Mouse (Mus musculus): ENCODE measurements around the gene Gli2.
A peak's percentile ranks its signal among the peaks of the same experiment; 100 is the strongest.

The Gli2 gene

GRCm38 (mm10) chr1:118994482-118995105 lies 58.8 kb downstream of the Gli2 start:
- DNase-seq (ENCODE audit: low spot score in 2 of 2), result no peak

GRCm38 (mm10) chr1:118993775-118994174 lies 59.6 kb downstream of the Gli2 start:
- DNase-seq (ENCODE audit: low spot score in 2 of 2), result no peak

GRCm38 (mm10) chr1:118988331-118988730 lies 65.1 kb downstream of the Gli2 start:
- no peak for DNase-seq (ENCODE audit: low spot score in 2 of 2)

- no peak for DNase-seq (ENCODE audit: low spot score in 2 of 2)
These were observed 65.9 kb downstream of the Gli2 start for GRCm38 (mm10) chr1:118987538-118987937.

- no peak for DNase-seq (ENCODE audit: low spot score in 2 of 2)
These were observed 70.0 kb downstream of the Gli2 start for GRCm38 (mm10) chr1:118983389-118983788.

GRCm38 (mm10) chr1:118982805-118983211 lies 70.6 kb downstream of the Gli2 start:
- DNase-seq (ENCODE audit: low spot score in 2 of 2), result no peak

- peak; percentile 10 to 18 for DNase-seq (ENCODE audit: low spot score in 2 of 2)
These were observed 71.2 kb downstream of the Gli2 start for GRCm38 (mm10) chr1:118981943-118982804.

GRCm38 (mm10) chr1:118980636-118981035 lies 72.8 kb downstream of the Gli2 start:
- peak in 1 of 2 experiments; percentile 9 for DNase-seq (ENCODE audit: low spot score in 2 of 2)

- DNase-seq (ENCODE audit: low spot score in 2 of 2), result peak; percentile 31 to 52
These were observed 76.8 kb downstream of the Gli2 start for GRCm38 (mm10) chr1:118976596-118976995.

- no peak for DNase-seq (ENCODE audit: low spot score in 2 of 2)
These were observed 78.0 kb downstream of the Gli2 start for GRCm38 (mm10) chr1:118975376-118975775.

GRCm38 (mm10) chr1:118970068-118970467 lies 83.4 kb downstream of the Gli2 start:
- no peak for DNase-seq (ENCODE audit: low spot score in 2 of 2)

GRCm38 (mm10) chr1:118969409-118969808 lies 84.0 kb downstream of the Gli2 start:
- DNase-seq (ENCODE audit: low spot score in 2 of 2), result no peak

- no peak for DNase-seq (ENCODE audit: low spot score in 2 of 2)
These were observed 84.7 kb downstream of the Gli2 start for GRCm38 (mm10) chr1:118968661-118969179.

GRCm38 (mm10) chr1:118967976-118968375 lies 85.4 kb downstream of the Gli2 start:
- no peak for DNase-seq (ENCODE audit: low spot score in 2 of 2)

- DNase-seq (ENCODE audit: low spot score in 2 of 2), result no peak
These were observed 86.1 kb downstream of the Gli2 start for GRCm38 (mm10) chr1:118967281-118967680.

- no peak for DNase-seq (ENCODE audit: low spot score in 2 of 2)
These were observed 94.8 kb downstream of the Gli2 start for GRCm38 (mm10) chr1:118958644-118959043.

- no peak for DNase-seq (ENCODE audit: low spot score in 2 of 2)
These were observed 97.6 kb downstream of the Gli2 start for GRCm38 (mm10) chr1:118955791-118956190.

- no peak for DNase-seq (ENCODE audit: low spot score in 2 of 2)
These were observed 98.8 kb downstream of the Gli2 start for GRCm38 (mm10) chr1:118954434-118955301.

GRCm38 (mm10) chr1:118953031-118953430 lies 100.4 kb downstream of the Gli2 start:
- DNase-seq (ENCODE audit: low spot score in 2 of 2), result no peak

- DNase-seq (ENCODE audit: low spot score in 2 of 2), result no peak
These were observed 101.1 kb downstream of the Gli2 start for GRCm38 (mm10) chr1:118952318-118952717.

- DNase-seq (ENCODE audit: low spot score in 2 of 2), result no peak
These were observed 105.0 kb downstream of the Gli2 start for GRCm38 (mm10) chr1:118948407-118948806.

- no peak for DNase-seq (ENCODE audit: low spot score in 2 of 2)
These were observed 106.2 kb downstream of the Gli2 start for GRCm38 (mm10) chr1:118947221-118947620.

Data from frontal cortex, postnatal 36 days (tissue).